Comparison of ENCODE assay signal across 10 mouse cellular contexts in genomic region chr12:110698523-110699170, GRCm38 (mm10). TPM values are rescaled to one million over a fixed set of nuclear protein-coding genes. Genes with fewer than 3 reads are reported as not detected.
DNase-seq lines count a peak whose midpoint lies in the region; ATAC-seq and TF ChIP-seq lines count a peak whose summit lies in the region.
"Had no signal": no experiment of that assay in that cellular context is flagged by ENCODE, and none has a peak within 500 bp of the region (broad histone marks: within the 10 kb centered on the region; RNA-seq: fewer than 3 reads in every experiment).

No protein-coding gene starts in this region.

- TF ChIP-seq RAD21 in MEL (IDR thresholded peaks at IDR 0.05; ENCODE audit: low read depth, low read length), result no peak

- peak overlapping the region; percentile 13; the same call in 1 of the 2 replicates for H3K9ac ChIP-seq in lung, embryonic 15.5 days
- H3K9ac ChIP-seq in lung, postnatal 0 days (replicated peaks; ENCODE audit: low read depth), result no peak overlapping the region
- H3K9ac ChIP-seq in MEL (ENCODE audit: control insufficient read depth, low read depth, low read length, poor library complexity, severe bottlenecking), result peak overlapping the region; percentile 100

- no peak for TF ChIP-seq EP300 in lung, postnatal 0 days (IDR thresholded peaks at IDR 0.05)
- peak; percentile 65 to 83 for TF ChIP-seq EP300 in MEL (IDR thresholded peaks at IDR 0.05; ENCODE audit: low read depth in 1 of 2, low read length in 2 of 2)

- no peaks in the 10 kb centered on the region for H3K9me3 ChIP-seq in lung, embryonic 15.5 days
- H3K9me3 ChIP-seq in lung, postnatal 0 days (ENCODE audit: low read length), result no peaks in the 10 kb centered on the region
- H3K9me3 ChIP-seq in MEL (replicated peaks; ENCODE audit: insufficient read depth, low read length), result no peaks in the 10 kb centered on the region

- 42% methylated on average over 15 of the region's 15 CpGs for WGBS in lung, embryonic 15.5 days
- WGBS in lung, postnatal 0 days, result 46% methylated on average over 15 of the region's 15 CpGs

- peak overlapping the region; percentile 16; the same call in 1 of the 2 replicates for H3K4me2 ChIP-seq in lung, embryonic 15.5 days
- no peak overlapping the region for H3K4me2 ChIP-seq in lung, postnatal 0 days (replicated peaks; ENCODE audit: low read depth, low read length)

- H3K4me1 ChIP-seq in lung, embryonic 15.5 days, result peaks cover 24% of the 10 kb centered on the region
- H3K4me1 ChIP-seq in lung, postnatal 0 days (ENCODE audit: insufficient read depth, low read depth, low read length), result peaks cover 3% of the 10 kb centered on the region; the same call in 1 of the 2 replicates
- H3K4me1 ChIP-seq in MEL (ENCODE audit: control insufficient read depth in 1 of 2, insufficient read depth in 2 of 2, low read length in 2 of 2), result peaks cover 18 to 45% of the 10 kb centered on the region in 2 experiments

- H3K79me2 ChIP-seq in MEL (ENCODE audit: control insufficient read depth, insufficient read depth, low read length, poor library complexity), result peaks cover 28% of the 10 kb centered on the region

- H3K4me3 ChIP-seq in lung, embryonic 15.5 days, result no peak overlapping the region
- no peak overlapping the region for H3K4me3 ChIP-seq in lung, postnatal 0 days (ENCODE audit: low read depth, low read length)
- H3K4me3 ChIP-seq in MEL (ENCODE audit: control insufficient read depth in 1 of 2, insufficient read depth in 1 of 2, low read depth in 2 of 2, low read length in 2 of 2), result peak overlapping the region; percentile 21 to 46

- peaks cover 10% of the 10 kb centered on the region; the same call in 1 of the 2 replicates for H3K36me3 ChIP-seq in lung, embryonic 15.5 days
- H3K36me3 ChIP-seq in lung, postnatal 0 days (ENCODE audit: insufficient read depth, low read length), result no peaks in the 10 kb centered on the region
- H3K36me3 ChIP-seq in MEL (ENCODE audit: control insufficient read depth in 1 of 2, insufficient read depth in 2 of 2, low read length in 2 of 2), result peaks cover 6 to 44% of the 10 kb centered on the region in 2 experiments

- TF ChIP-seq CTCF in lung, postnatal 0 days (IDR thresholded peaks at IDR 0.05), result no peak
- no peak for TF ChIP-seq CTCF in MEL (IDR thresholded peaks at IDR 0.05 in 2 of 3, conservative IDR thresholded peaks at IDR 0.05 in 1 of 3; ENCODE audit: control insufficient read depth in 1 of 3, insufficient read depth in 1 of 3, low read depth in 2 of 3, low read length in 3 of 3, poor library complexity in 1 of 3, severe bottlenecking in 1 of 3)

- no peaks in the 10 kb centered on the region for H3K27me3 ChIP-seq in lung, embryonic 15.5 days
- no peaks in the 10 kb centered on the region for H3K27me3 ChIP-seq in lung, postnatal 0 days (replicated peaks; ENCODE audit: insufficient read depth, low read length)
- H3K27me3 ChIP-seq in MEL (ENCODE audit: control insufficient read depth in 1 of 2, insufficient read depth in 2 of 2, low read length in 2 of 2), result no peaks in the 10 kb centered on the region

- no peak for ATAC-seq in lung, embryonic 15.5 days (ENCODE audit: borderline replicate concordance, extremely low read depth, low FRiP score, low TSS enrichment)
- ATAC-seq in lung, postnatal 0 days, result no peak
- ATAC-seq in erythroid progenitor cell, adult 5-6 weeks (replicated peaks; ENCODE audit: low FRiP score, poor library complexity, severe bottlenecking), result peak; percentile 2; the same call in 1 of the 2 replicates
- ATAC-seq in megakaryocyte progenitor cell, adult 5-6 weeks (replicated peaks; ENCODE audit: poor library complexity), result peak; percentile 10

- TF ChIP-seq POLR2A in MEL (IDR thresholded peaks at IDR 0.05; ENCODE audit: control insufficient read depth in 1 of 2, insufficient read depth in 1 of 2, low read depth in 1 of 2, low read length in 2 of 2, poor library complexity in 1 of 2), result peak in 1 of 2 experiments; percentile 82; a peak in 2 of 4 replicates

- DNase-seq in lung, postnatal 0 days (ENCODE audit: low spot score), result no peak
- DNase-seq in MEL (ENCODE audit: low read depth, low spot score), result peak; percentile 91
- no peak for DNase-seq in cerebellum, postnatal 36 days
- DNase-seq in gastrocnemius, postnatal 10 days, result no peak
- DNase-seq: adrenal gland, postnatal 14 days had no signal

- peak overlapping the region; percentile 33; the same call in 1 of the 2 replicates for H3K27ac ChIP-seq in lung, embryonic 15.5 days
- no peak overlapping the region for H3K27ac ChIP-seq in lung, postnatal 0 days (ENCODE audit: low read length)
- peak overlapping the region; percentile 99 for H3K27ac ChIP-seq in MEL (ENCODE audit: control insufficient read depth, low read depth, low read length)

TF ChIP-seq in MEL, 35 proteins besides CTCF, POLR2A, EP300 and RAD21 (continues in another document):
- TF ChIP-seq MEF2A (IDR thresholded peaks at IDR 0.05; ENCODE audit: extremely low read depth, insufficient replicate concordance, low read depth, low read length, poor library complexity, severe bottlenecking) (no peak), MAX (IDR thresholded peaks at IDR 0.05; ENCODE audit: low read length) (peak; percentile 93), TBP (IDR thresholded peaks at IDR 0.05; ENCODE audit: low read depth, low read length) (peak; percentile 94), UBTF (IDR thresholded peaks at IDR 0.05; ENCODE audit: borderline replicate concordance, insufficient read depth, low read depth, low read length) (no peak), NRF1 (IDR thresholded peaks at IDR 0.05; ENCODE audit: insufficient read depth, low read depth, low read length, poor library complexity, severe bottlenecking) (no peak), MYB (IDR thresholded peaks at IDR 0.05; ENCODE audit: low read depth, low read length) (no peak; the same call in 1 of the 2 replicates), POLR2AphosphoS2 (IDR thresholded peaks at IDR 0.05; ENCODE audit: low read length) (peak; percentile 80), GATA1 (IDR thresholded peaks at IDR 0.05; ENCODE audit: low read depth, low read length) (peak; percentile 90), JUND (IDR thresholded peaks at IDR 0.05; ENCODE audit: low read depth, low read length) (peak; percentile 59; the same call in 1 of the 2 replicates), SIN3A (IDR thresholded peaks at IDR 0.05; ENCODE audit: low read length) (peak; percentile 71; the same call in 1 of the 2 replicates), MXI1 (IDR thresholded peaks at IDR 0.05; ENCODE audit: low read depth, low read length) (peak; percentile 84; the same call in 1 of the 2 replicates), HCFC1 (IDR thresholded peaks at IDR 0.05; ENCODE audit: low read depth, low read length) (no peak; the same call in 1 of the 2 replicates), USF1 (IDR thresholded peaks at IDR 0.05; ENCODE audit: low read depth, low read length) (no peak), ZMIZ1 (IDR thresholded peaks at IDR 0.05; ENCODE audit: low read depth, low read length) (peak; percentile 88; the same call in 1 of the 2 replicates), BHLHE40 (IDR thresholded peaks at IDR 0.05; ENCODE audit: borderline replicate concordance, low read depth, low read length) (no peak), TAL1 (IDR thresholded peaks at IDR 0.05; ENCODE audit: low read length) (peak; percentile 58), SMC3 (IDR thresholded peaks at IDR 0.05; ENCODE audit: low read depth, low read length) (no peak), ETS1 (IDR thresholded peaks at IDR 0.05; ENCODE audit: low read depth, low read length) (peak; percentile 69; the same call in 1 of the 2 replicates), MAFK (IDR thresholded peaks at IDR 0.05; ENCODE audit: borderline replicate concordance, low read depth, low read length) (no peak)

RNA-seq across cellular contexts. Expression of gene Hsp90aa1, which starts 3.9 kb away (rescaled TPM):
- polyA plus RNA-seq in lung, embryonic 15.5 days (2015; fragmentation: Nextera tagmentation; extraction: Ambion mirVana), result 825 and 899 TPM in 2 replicates
- polyA plus RNA-seq in lung, postnatal 0 days (2015; fragmentation: Nextera tagmentation; extraction: Ambion mirVana), result 271 and 357 TPM in 2 replicates
- total RNA-seq in MEL (2012; rRNA removed), result 1,509 and 1,517 TPM in 2 replicates
- 1,000 to 10,000 TPM in 1 of 2 experiments, 100 to 1,000 TPM in 1; 913 to 1,471 TPM for polyA plus RNA-seq in MEL (2012; ENCODE audit: insufficient read depth in 1 of 2, insufficient read length in 2 of 2, low read depth in 1 of 2, low replicate concordance in 2 of 2, missing spikeins in 1 of 2)
- total RNA-seq in erythroid progenitor cell, adult 5-6 weeks (2015; ENCODE audit: low replicate concordance), result 338 and 340 TPM in 2 replicates
- total RNA-seq in erythroid progenitor cell, adult 5-6 weeks (2017; ENCODE audit: low replicate concordance), result 564 and 616 TPM in 2 replicates
- total RNA-seq in megakaryocyte progenitor cell, adult 5-6 weeks (2015), result 1,320 and 1,329 TPM in 2 replicates
- 1,319 and 1,619 TPM in 2 replicates for total RNA-seq in megakaryocyte progenitor cell, adult 5-6 weeks (2017)
- 10 to 100 TPM; 63.8 to 80.1 TPM for total RNA-seq in gastrocnemius, postnatal 10 days (2021)

RNA-seq across cellular contexts. Expression of gene 1700001K19Rik, which starts 16.2 kb away (rescaled TPM):
- polyA plus RNA-seq in lung, embryonic 15.5 days (2015; fragmentation: Nextera tagmentation; extraction: Ambion mirVana), result not detected in 2 replicates
- not detected in 2 replicates for polyA plus RNA-seq in lung, postnatal 0 days (2015; fragmentation: Nextera tagmentation; extraction: Ambion mirVana)
- not detected in 2 replicates for total RNA-seq in MEL (2012; rRNA removed)
- polyA plus RNA-seq in MEL (2012; ENCODE audit: insufficient read depth in 1 of 2, insufficient read length in 2 of 2, low read depth in 1 of 2, low replicate concordance in 2 of 2, missing spikeins in 1 of 2), result under 1 TPM in 1 of 2 experiments, not detected in 1; 0.29 TPM
- total RNA-seq in erythroid progenitor cell, adult 5-6 weeks (2015; ENCODE audit: low replicate concordance), result not detected in 2 replicates
- total RNA-seq in erythroid progenitor cell, adult 5-6 weeks (2017; ENCODE audit: low replicate concordance), result not detected in 2 replicates
- not detected in 2 replicates for total RNA-seq in megakaryocyte progenitor cell, adult 5-6 weeks (2015)
- total RNA-seq in megakaryocyte progenitor cell, adult 5-6 weeks (2017), result not detected in 2 replicates
- total RNA-seq in gastrocnemius, postnatal 10 days (2021), result not detected
- total RNA-seq: adrenal gland, postnatal 14 days; left cerebral cortex, adult 18-20 months had no signal
- polyA plus RNA-seq: heart, postnatal 0 days had no signal

RNA-seq across cellular contexts. Expression of gene Wdr20, which starts 39.1 kb away (rescaled TPM):
- polyA plus RNA-seq in lung, embryonic 15.5 days (2015; fragmentation: Nextera tagmentation; extraction: Ambion mirVana), result 21.3 and 23.5 TPM in 2 replicates
- 12.5 and 15.6 TPM in 2 replicates for polyA plus RNA-seq in lung, postnatal 0 days (2015; fragmentation: Nextera tagmentation; extraction: Ambion mirVana)
- total RNA-seq in MEL (2012; rRNA removed), result 21.9 and 25.8 TPM in 2 replicates
- polyA plus RNA-seq in MEL (2012; ENCODE audit: insufficient read depth in 1 of 2, insufficient read length in 2 of 2, low read depth in 1 of 2, low replicate concordance in 2 of 2, missing spikeins in 1 of 2), result 10 to 100 TPM in 1 of 2 experiments, not detected in 1; 18.8 TPM
- total RNA-seq in erythroid progenitor cell, adult 5-6 weeks (2015; ENCODE audit: low replicate concordance), result 32.3 and 35.3 TPM in 2 replicates
- 43.7 and 56.5 TPM in 2 replicates for total RNA-seq in erythroid progenitor cell, adult 5-6 weeks (2017; ENCODE audit: low replicate concordance)
- total RNA-seq in megakaryocyte progenitor cell, adult 5-6 weeks (2015), result 21.3 and 22.8 TPM in 2 replicates
- total RNA-seq in megakaryocyte progenitor cell, adult 5-6 weeks (2017), result 27.1 and 36.2 TPM in 2 replicates
- total RNA-seq in gastrocnemius, postnatal 10 days (2021), result 10 to 100 TPM; 20.5 TPM

Comparison
In these comparisons a context has a peak if more than half of its experiments do, and no peak if none do; other contexts are left out.
1. ATAC-seq: peak in erythroid progenitor cell, adult 5-6 weeks (single experiment) and megakaryocyte progenitor cell, adult 5-6 weeks (single experiment); none in lung, embryonic 15.5 days (single experiment) and lung, postnatal 0 days (single experiment).
2. H3K4me3 ChIP-seq: peak in MEL (2 of 2); none in lung, embryonic 15.5 days (single experiment) and lung, postnatal 0 days (single experiment).
3. RNA of gene Hsp90aa1, which starts 3.9 kb away (total RNA-seq): 1,509 to 1,517 TPM in MEL, 1,319 to 1,619 TPM in megakaryocyte progenitor cell, adult 5-6 weeks and 338 to 616 TPM in erythroid progenitor cell, adult 5-6 weeks; 63.8 to 80.1 TPM in gastrocnemius, postnatal 10 days; every median in the first group is over 4 times any median in the second.